Mouse (Mus musculus) liver, adult 2 months (tissue): ENCODE measurements around the gene Adamts8. TPM values are rescaled to one million over a fixed set of nuclear protein-coding genes. Genes with fewer than 3 reads are reported as not detected.

Experiments used
- DNase-seq: peaks from one replicate; pipeline ENCODE4 v3.0.0-alpha.2; 2011; ENCODE audit warnings: low read depth, low spot score; ENCODE audit errors: extremely low read depth
- H3K27ac ChIP-seq: fragments of 200-500 bp; replicated peaks from 2 replicates; pipeline ENCODE4 v1.5.1; 2012; ENCODE audit warnings: low read depth, mild to moderate bottlenecking, control low read depth, inconsistent platforms, low read length; ENCODE audit not compliant: insufficient read depth
- H3K27me3 ChIP-seq: fragments of 200-500 bp; 2 replicates; pipeline ENCODE4 v1.6.1; 2012; ENCODE audit warnings: mild to moderate bottlenecking, moderate library complexity, low read length, inconsistent platforms; ENCODE audit not compliant: control insufficient read depth, insufficient read depth
- H3K36me3 ChIP-seq: fragments of 200-500 bp; 2 replicates; pipeline ENCODE4 v1.6.1; 2012; ENCODE audit warnings: low read length, inconsistent platforms; ENCODE audit not compliant: control insufficient read depth, insufficient read depth
- H3K4me1 ChIP-seq: fragments of 200-500 bp; 2 replicates; pipeline ENCODE4 v1.6.1; 2011; ENCODE audit warnings: low read length; ENCODE audit not compliant: control insufficient read depth, insufficient read depth
- H3K4me3 ChIP-seq: fragments of 200-500 bp; 2 replicates; pipeline ENCODE4 v1.5.1; 2011; ENCODE audit warnings: low read depth, mild to moderate bottlenecking, control low read depth, low read length, moderate library complexity; ENCODE audit not compliant: insufficient read depth
- H3K79me2 ChIP-seq: fragments of 200-500 bp; 2 replicates; pipeline ENCODE4 v1.6.1; 2012; ENCODE audit warnings: inconsistent platforms, mild to moderate bottlenecking, low read length, moderate library complexity; ENCODE audit not compliant: control insufficient read depth, insufficient read depth
- H3K9ac ChIP-seq: fragments of 200-500 bp; 2 replicates; pipeline ENCODE4 v1.6.1; 2012; ENCODE audit warnings: low read depth, mild to moderate bottlenecking, control low read depth, inconsistent platforms, low read length
- CTCF ChIP-seq: fragments of 200-500 bp; IDR thresholded peaks from 2 replicates; pipeline ENCODE4 v1.5.1; 2011; ENCODE audit warnings: low read depth, low read length, control low read depth
- POLR2A ChIP-seq: fragments of 200-500 bp; IDR thresholded peaks from 2 replicates; pipeline ENCODE4 v1.6.1; 2011; ENCODE audit warnings: low read length, control low read depth; ENCODE audit not compliant: insufficient read depth; ENCODE audit errors: extremely low read depth
- WGBS: fragments of 180-500 bp; shearing (Covaris S2); methylation state at CpG from one replicate; pipeline ENCODE4 v1.1.7; 2018; 5-methylcytosine and 5-hydroxymethylcytosine counted together
- polyA plus RNA-seq: library from polyadenylated mRNA; depleted of rRNA; stranded (reverse); fragments of >200 nt; gene quantifications from 2 replicates; pipeline ENCODE4 v1.2.3, GENCODE M21; 2012
- total RNA-seq: library from RNA; depleted of rRNA; stranded (reverse); fragments of >200 nt; gene quantifications from 2 replicates; pipeline ENCODE4 v1.2.3, GENCODE M21; 2014

Gene Adamts8
- total and polyA plus RNA-seq, 2 experiments, result not detected

DNA sequence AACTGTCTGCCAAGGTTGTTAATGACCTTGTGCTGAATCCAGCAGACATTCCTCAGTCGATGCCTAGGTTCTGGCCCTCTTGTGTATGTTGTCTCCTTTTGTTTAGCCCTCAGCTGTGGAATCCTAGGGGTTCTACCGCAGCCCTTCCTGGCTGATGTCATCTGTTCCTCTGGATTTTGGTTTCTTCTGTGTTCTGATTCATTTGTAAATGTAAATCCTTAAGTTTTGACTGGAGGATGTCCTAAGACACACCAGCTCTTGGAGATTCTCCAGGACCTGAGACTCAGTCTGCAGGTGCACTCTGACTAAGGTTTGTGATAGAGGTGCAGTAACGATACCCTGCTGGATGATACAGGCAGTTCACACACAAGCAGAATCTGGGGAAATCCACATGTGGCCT, 27.6 kb downstream of the Adamts8 start:
- WGBS, result 82% methylated on average over 3 of the region's 3 CpGs
- no peak overlapping the region for H3K4me3 ChIP-seq
- TF ChIP-seq CTCF (no peak), POLR2A (no peak)

DNA sequence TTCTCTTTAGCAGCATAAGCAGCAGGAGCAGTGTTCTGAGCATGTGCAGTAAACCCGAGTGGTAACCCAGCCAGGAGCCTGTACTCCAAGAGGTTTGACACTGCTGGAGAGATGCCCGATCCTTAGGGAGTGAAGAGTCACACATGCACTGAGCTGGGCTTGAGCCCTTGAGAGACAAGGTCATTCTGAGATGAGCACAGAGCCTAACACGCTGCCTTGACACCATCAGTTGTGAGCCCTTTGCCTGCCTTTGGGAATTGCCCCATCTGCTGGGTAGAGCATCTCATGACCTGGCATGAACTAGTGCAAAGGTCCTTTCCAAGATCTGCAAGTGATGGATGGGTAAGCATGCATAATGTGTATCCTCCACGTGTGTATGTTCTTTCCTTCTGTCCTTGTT, 29.6 kb downstream of the Adamts8 start:
- Histone ChIP-seq H3K9ac (no peak overlapping the region), H3K27me3 (no peaks in the 10 kb centered on the region), H3K4me3 (no peak overlapping the region), H3K36me3 (no peaks in the 10 kb centered on the region), H3K4me1 (no peaks in the 10 kb centered on the region), H3K79me2 (no peaks in the 10 kb centered on the region), H3K27ac (no peak overlapping the region)
- DNase-seq, result no peak
- 62% methylated on average over 4 of the region's 4 CpGs for WGBS
- TF ChIP-seq POLR2A, result no peak

More for the DNA sequence above, 27.6 kb downstream of the Adamts8 start:
- no peaks in the 10 kb centered on the region for H3K36me3 ChIP-seq
- DNase-seq, result no peak
- no peak overlapping the region for H3K27ac ChIP-seq
- no peaks in the 10 kb centered on the region for H3K79me2 ChIP-seq
- no peak overlapping the region for H3K9ac ChIP-seq
- no peaks in the 10 kb centered on the region for H3K4me1 ChIP-seq
- no peaks in the 10 kb centered on the region for H3K27me3 ChIP-seq

DNA sequence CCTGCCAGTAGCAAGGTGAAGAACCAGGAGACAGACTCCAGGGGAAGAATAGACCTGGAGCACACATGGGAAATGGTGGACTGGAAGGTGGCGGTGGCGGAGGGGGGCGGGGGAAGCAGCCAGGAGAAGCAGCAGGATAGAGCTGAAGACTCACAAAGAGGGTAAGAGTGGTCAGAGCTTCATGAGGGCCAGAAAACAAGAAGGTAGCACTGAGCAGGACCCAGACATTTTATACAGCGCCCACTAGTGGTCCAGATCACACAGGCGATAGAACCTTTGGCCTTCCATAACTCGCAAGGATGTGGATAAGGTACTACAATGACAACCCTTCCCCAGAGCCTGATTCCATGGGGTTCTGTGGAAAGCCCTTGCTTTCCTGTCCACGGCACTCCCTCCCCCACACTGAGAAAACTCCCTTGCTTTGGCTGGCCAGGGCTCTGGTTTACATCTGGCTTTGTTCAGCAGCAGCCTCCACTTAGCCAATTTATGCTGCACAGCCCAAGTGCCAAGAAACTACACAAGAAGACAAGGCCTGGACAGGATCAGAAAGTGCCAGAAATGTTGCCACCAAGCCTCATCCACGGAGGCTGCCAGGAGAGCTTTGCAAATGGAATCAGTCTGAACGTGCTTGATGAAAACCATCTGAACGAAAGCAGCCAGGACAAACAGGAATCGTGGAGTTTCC, 34.1 kb downstream of the Adamts8 start:
- no peak for TF ChIP-seq POLR2A
- TF ChIP-seq CTCF, result no peak
- Histone ChIP-seq H3K79me2 (no peaks in the 10 kb centered on the region), H3K27ac (no peak overlapping the region), H3K4me3 (no peak overlapping the region), H3K27me3 (no peaks in the 10 kb centered on the region), H3K36me3 (no peaks in the 10 kb centered on the region), H3K9ac (no peak overlapping the region), H3K4me1 (no peaks in the 10 kb centered on the region)
- WGBS, result 84% methylated on average over 11 of the region's 11 CpGs
- DNase-seq, result no peak

DNA sequence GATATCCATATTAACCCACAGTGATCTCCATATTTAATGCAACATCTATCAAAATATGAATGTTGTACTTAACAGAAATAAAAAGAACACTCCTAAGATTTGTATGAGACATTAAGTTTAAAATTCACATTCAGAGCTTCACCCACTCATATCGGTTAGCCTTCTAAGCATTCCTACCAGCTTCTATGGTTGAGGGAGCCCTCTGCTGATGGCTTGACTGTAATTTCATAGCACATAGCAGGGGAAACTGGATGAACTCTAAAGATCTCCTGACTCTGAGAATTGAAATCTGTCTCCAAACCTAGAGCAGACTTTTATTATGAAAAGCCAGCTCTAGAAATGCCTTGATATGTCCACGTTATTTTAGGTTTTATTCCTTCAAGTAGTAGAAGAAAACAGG, 38.1 kb downstream of the Adamts8 start:
- Histone ChIP-seq H3K4me1 (no peaks in the 10 kb centered on the region), H3K27ac (no peak overlapping the region), H3K27me3 (no peaks in the 10 kb centered on the region), H3K4me3 (no peak overlapping the region), H3K79me2 (no peaks in the 10 kb centered on the region), H3K9ac (no peak overlapping the region), H3K36me3 (no peaks in the 10 kb centered on the region)
- 66% methylated on average over 2 of the region's 2 CpGs for WGBS
- DNase-seq, result no peak
- TF ChIP-seq POLR2A (no peak), CTCF (no peak)

DNA sequence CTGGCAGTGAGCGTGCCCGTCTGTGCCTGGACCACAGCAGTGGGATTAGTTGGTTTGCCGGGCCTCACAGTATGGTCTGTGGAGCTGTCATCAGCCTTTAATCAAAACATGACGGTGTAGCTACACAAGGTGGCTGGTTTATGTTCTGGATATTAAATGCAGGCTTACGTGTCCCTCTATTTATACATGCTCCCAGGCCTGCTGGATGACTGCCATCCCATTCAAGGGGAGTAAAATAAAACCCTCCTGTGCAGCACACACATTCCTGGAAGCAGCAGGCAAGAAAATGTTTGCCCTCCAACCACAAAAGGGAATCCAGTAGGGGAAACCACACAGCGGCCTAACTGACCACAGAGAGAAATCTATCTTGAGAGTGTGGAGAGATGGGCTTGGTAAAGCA, 43.4 kb downstream of the Adamts8 start:
- WGBS, result 89% methylated on average over 6 of the region's 6 CpGs
- no peak overlapping the region for H3K27ac ChIP-seq
- no peak overlapping the region for H3K9ac ChIP-seq
- H3K4me1 ChIP-seq, result no peaks in the 10 kb centered on the region
- H3K4me3 ChIP-seq, result no peak overlapping the region
- no peaks in the 10 kb centered on the region for H3K27me3 ChIP-seq
- no peak for TF ChIP-seq POLR2A
- TF ChIP-seq CTCF, result no peak
- H3K79me2 ChIP-seq, result no peaks in the 10 kb centered on the region
- DNase-seq, result no peak
- H3K36me3 ChIP-seq, result no peaks in the 10 kb centered on the region

DNA sequence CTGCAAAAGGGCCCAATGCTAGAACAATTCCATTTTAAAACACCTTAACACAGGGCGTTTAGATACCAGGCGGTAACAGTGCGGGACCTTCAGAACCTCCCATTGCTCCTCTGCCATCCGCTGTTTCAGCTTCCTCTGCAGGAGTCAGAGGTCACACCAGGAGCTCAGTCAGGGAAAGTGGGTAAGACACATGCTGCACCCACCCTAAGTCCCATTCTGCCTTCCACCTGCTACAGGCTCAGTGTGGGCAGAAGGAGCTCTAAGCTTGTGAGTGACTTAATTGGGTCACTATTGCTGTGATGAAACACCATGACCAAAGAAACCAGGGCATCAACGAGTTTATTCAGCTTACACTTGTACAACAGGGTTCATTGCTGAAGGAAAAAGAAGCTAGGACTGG, 50.7 kb downstream of the Adamts8 start:
- no peaks in the 10 kb centered on the region for H3K4me1 ChIP-seq
- H3K79me2 ChIP-seq, result no peaks in the 10 kb centered on the region
- no peak overlapping the region for H3K4me3 ChIP-seq
- WGBS, result 80% methylated on average over 5 of the region's 5 CpGs
- no peak overlapping the region for H3K27ac ChIP-seq
- no peak for TF ChIP-seq CTCF
- no peaks in the 10 kb centered on the region for H3K36me3 ChIP-seq
- no peak for DNase-seq
- H3K9ac ChIP-seq, result no peak overlapping the region
- no peaks in the 10 kb centered on the region for H3K27me3 ChIP-seq
